Mouse (Mus musculus): ENCODE measurements around the gene Lpp.

The Lpp gene

GRCm38 (mm10) chr16:24737362-24738057, 344.2 kb downstream of the Lpp start:
- DNase-seq = peak; percentile 14

- no peak for DNase-seq
These were observed 347.4 kb downstream of the Lpp start for GRCm38 (mm10) chr16:24740714-24741113.

- no peak for DNase-seq
These were observed 356.5 kb downstream of the Lpp start for GRCm38 (mm10) chr16:24749816-24750215.

- no peak for DNase-seq
These were observed 362.8 kb downstream of the Lpp start for GRCm38 (mm10) chr16:24756141-24756540.

- no peak for DNase-seq
These were observed 372.7 kb downstream of the Lpp start for GRCm38 (mm10) chr16:24766051-24766450.

- no peak for DNase-seq
These were observed 373.3 kb downstream of the Lpp start for GRCm38 (mm10) chr16:24766596-24766995.

GRCm38 (mm10) chr16:24777053-24777452, 383.7 kb downstream of the Lpp start:
- no peak for DNase-seq

- peak; percentile 6 for DNase-seq
These were observed 385.3 kb downstream of the Lpp start for GRCm38 (mm10) chr16:24778432-24779274.

GRCm38 (mm10) chr16:24780545-24780944, 387.2 kb downstream of the Lpp start:
- DNase-seq = no peak

GRCm38 (mm10) chr16:24781922-24782321, 388.6 kb downstream of the Lpp start:
- no peak for DNase-seq

GRCm38 (mm10) chr16:24785651-24786050, 392.3 kb downstream of the Lpp start:
- no peak for DNase-seq

GRCm38 (mm10) chr16:24788973-24789372, 395.7 kb downstream of the Lpp start:
- DNase-seq = no peak

GRCm38 (mm10) chr16:24791387-24791786, 398.1 kb downstream of the Lpp start:
- DNase-seq = no peak

- no peak for DNase-seq
These were observed 398.7 kb downstream of the Lpp start for GRCm38 (mm10) chr16:24791984-24792383.

- no peak for DNase-seq
These were observed 399.5 kb downstream of the Lpp start for GRCm38 (mm10) chr16:24792836-24793235.

- no peak for DNase-seq
These were observed 401.4 kb downstream of the Lpp start for GRCm38 (mm10) chr16:24794665-24795064.

GRCm38 (mm10) chr16:24801355-24801754, 408.0 kb downstream of the Lpp start:
- DNase-seq = no peak

GRCm38 (mm10) chr16:24801780-24802179, 408.5 kb downstream of the Lpp start:
- DNase-seq = no peak

GRCm38 (mm10) chr16:24806093-24806492, 412.8 kb downstream of the Lpp start:
- DNase-seq = no peak

- DNase-seq = no peak
These were observed 414.3 kb downstream of the Lpp start for GRCm38 (mm10) chr16:24807565-24807964.

GRCm38 (mm10) chr16:24809811-24810210, 416.5 kb downstream of the Lpp start:
- no peak for DNase-seq

GRCm38 (mm10) chr16:24816621-24817020, 423.3 kb downstream of the Lpp start:
- DNase-seq = no peak

GRCm38 (mm10) chr16:24817381-24817780, 424.1 kb downstream of the Lpp start:
- DNase-seq = no peak

GRCm38 (mm10) chr16:24819127-24819526, 425.8 kb downstream of the Lpp start:
- no peak for DNase-seq

All from right cerebral cortex, adult 18-20 months (tissue).